Comparison of ENCODE assay signal across 8 mouse cellular contexts in the genomic region with DNA sequence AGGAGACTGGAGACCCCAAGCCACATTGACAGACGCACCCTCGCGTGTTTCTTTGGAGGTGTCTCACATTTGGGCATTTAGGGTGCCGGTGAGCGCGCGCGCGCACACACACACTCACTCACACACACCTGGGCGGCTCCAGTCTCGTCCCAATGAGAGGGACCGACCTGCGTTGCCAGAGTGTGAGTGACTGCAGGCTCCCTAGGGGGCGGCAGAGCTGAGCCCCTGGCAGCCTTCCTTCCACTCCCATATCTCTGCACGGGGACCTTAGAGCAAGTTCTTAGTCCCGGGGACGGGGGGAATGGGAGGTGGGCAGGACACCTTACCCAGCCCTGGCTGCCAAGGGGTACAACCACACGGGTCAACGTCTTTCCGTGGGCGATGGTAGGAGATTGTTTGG. TPM values are rescaled to one million over a fixed set of nuclear protein-coding genes. Genes with fewer than 3 reads are reported as not detected.
A peak's percentile ranks its signal among the peaks of the same experiment; 100 is the strongest.
DNase-seq lines count a peak whose midpoint lies in the region; ATAC-seq and TF ChIP-seq lines count a peak whose summit lies in the region.

No protein-coding gene starts in this region.

- peak; percentile 17 for DNase-seq in adrenal gland, adult 2 months
- no peak for DNase-seq in adrenal gland, adult 8-10 months
- peak; percentile 90 for DNase-seq in ZHBTc4 (ENCODE audit: low read depth, low spot score)
- DNase-seq in midbrain, postnatal 0 days (ENCODE audit: low spot score): peak; percentile 39
- no peak for DNase-seq in frontal cortex, postnatal 10 days (ENCODE audit: low spot score in 2 of 2)
- no peak for DNase-seq in right cerebral cortex, postnatal 36 days (ENCODE audit: low spot score in 2 of 2)

- H3K27ac ChIP-seq in heart, embryonic 16.5 days (ENCODE audit: low read length): no peak overlapping the region
- H3K27ac ChIP-seq in limb, embryonic 13.5 days: no peak overlapping the region
- H3K27ac ChIP-seq in midbrain, postnatal 0 days (ENCODE audit: low read depth, low read length): no peak overlapping the region

- H3K9ac ChIP-seq in heart, embryonic 16.5 days (ENCODE audit: low read length): no peak overlapping the region
- H3K9ac ChIP-seq in limb, embryonic 13.5 days: no peak overlapping the region
- H3K9ac ChIP-seq in midbrain, postnatal 0 days (replicated peaks; ENCODE audit: low read length, poor library complexity, severe bottlenecking): no peak overlapping the region

- WGBS in heart, embryonic 16.5 days: 0% methylated on average over 21 of the region's 21 CpGs
- under 1% methylated on average over 21 of the region's 21 CpGs for WGBS in limb, embryonic 13.5 days
- WGBS in midbrain, postnatal 0 days: under 1% methylated on average over 21 of the region's 21 CpGs

- peaks cover 87% of the 10 kb centered on the region for H3K27me3 ChIP-seq in heart, embryonic 16.5 days (ENCODE audit: control insufficient read depth, insufficient read depth, low read length)
- peaks cover 89% of the 10 kb centered on the region for H3K27me3 ChIP-seq in limb, embryonic 13.5 days
- H3K27me3 ChIP-seq in midbrain, postnatal 0 days (ENCODE audit: insufficient read depth, low read length): peaks cover 70% of the 10 kb centered on the region

- H3K4me3 ChIP-seq in heart, embryonic 16.5 days (ENCODE audit: low read length): peak overlapping the region; percentile 24; the same call in 1 of the 2 replicates
- peak overlapping the region; percentile 22 for H3K4me3 ChIP-seq in limb, embryonic 13.5 days
- no peak overlapping the region for H3K4me3 ChIP-seq in midbrain, postnatal 0 days (ENCODE audit: low read depth, low read length)

- peaks cover 17% of the 10 kb centered on the region; the same call in 1 of the 2 replicates for H3K4me1 ChIP-seq in heart, embryonic 16.5 days (ENCODE audit: control insufficient read depth, insufficient read depth, low read length)
- H3K4me1 ChIP-seq in limb, embryonic 13.5 days: peaks cover 54% of the 10 kb centered on the region
- H3K4me1 ChIP-seq in midbrain, postnatal 0 days (ENCODE audit: insufficient read depth, low read length): no peaks in the 10 kb centered on the region

- no peaks in the 10 kb centered on the region for H3K36me3 ChIP-seq in heart, embryonic 16.5 days (ENCODE audit: control insufficient read depth, insufficient read depth)
- no peaks in the 10 kb centered on the region for H3K36me3 ChIP-seq in limb, embryonic 13.5 days
- H3K36me3 ChIP-seq in midbrain, postnatal 0 days (ENCODE audit: insufficient read depth, low read length): no peaks in the 10 kb centered on the region

- H3K9me3 ChIP-seq in heart, embryonic 16.5 days (replicated peaks; ENCODE audit: control insufficient read depth, low read length): no peaks in the 10 kb centered on the region
- no peaks in the 10 kb centered on the region for H3K9me3 ChIP-seq in limb, embryonic 13.5 days
- H3K9me3 ChIP-seq in midbrain, postnatal 0 days (ENCODE audit: low read length): no peaks in the 10 kb centered on the region

- H3K4me2 ChIP-seq in heart, embryonic 16.5 days (ENCODE audit: low read depth, low read length): peak overlapping the region; percentile 29; the same call in 1 of the 2 replicates
- peak overlapping the region; percentile 47 for H3K4me2 ChIP-seq in limb, embryonic 13.5 days (replicated peaks)
- no peak overlapping the region for H3K4me2 ChIP-seq in midbrain, postnatal 0 days (ENCODE audit: low read depth, low read length, poor library complexity, severe bottlenecking)

- peak; percentile 43; the same call in 1 of the 2 replicates for ATAC-seq in heart, embryonic 16.5 days (replicated peaks; ENCODE audit: extremely low read depth, insufficient read depth, low FRiP score)
- no peak for ATAC-seq in limb, embryonic 13.5 days (ENCODE audit: low FRiP score, low read depth)
- peak; percentile 36; the same call in 1 of the 2 replicates for ATAC-seq in midbrain, postnatal 0 days (ENCODE audit: low FRiP score)

- peak; percentile 62 for TF ChIP-seq CTCF in midbrain, postnatal 0 days (IDR thresholded peaks at IDR 0.05)

RNA-seq across cellular contexts. Expression of a gene that starts 2.3 kb away (rescaled TPM):
- not detected for total RNA-seq in adrenal gland, adult 2 months (2021)
- polyA plus RNA-seq in adrenal gland, adult 2 months (2012; rRNA removed): not detected in 2 replicates
- total RNA-seq in adrenal gland, adult 8-10 months (2022): not detected
- polyA plus RNA-seq in heart, embryonic 16.5 days (2015; fragmentation: Nextera tagmentation; extraction: Ambion mirVana): 0.15 and 0.22 TPM in 2 replicates
- 4.0 and 4.9 TPM in 2 replicates for polyA plus RNA-seq in limb, embryonic 13.5 days (2015; fragmentation: Nextera tagmentation; extraction: Ambion mirVana)
- total RNA-seq in midbrain, postnatal 0 days (2014; rRNA removed): 0.24 TPM in 1 of 2 replicates, not detected in the other
- polyA plus RNA-seq in midbrain, postnatal 0 days (2015; fragmentation: Nextera tagmentation; extraction: Ambion mirVana): not detected in 2 replicates

Comparison
In these comparisons a context has a peak if more than half of its experiments do, and no peak if none do; other contexts are left out.
1. DNase-seq: peak in adrenal gland, adult 2 months (single experiment), ZHBTc4 (single experiment) and midbrain, postnatal 0 days (single experiment); none in adrenal gland, adult 8-10 months (single experiment), frontal cortex, postnatal 10 days (0 of 2) and right cerebral cortex, postnatal 36 days (0 of 2).